Mouse (Mus musculus) embryonic facial prominence, embryonic 11.5 days (tissue): Measurements from ENCODE around the gene C2cd4c. TPM values are rescaled to one million over a fixed set of nuclear protein-coding genes. Genes with fewer than 3 reads are reported as not detected.

Source experiments
- ATAC-seq: fragments of 200-750 bp; cut with Nextera tagmentation; replicated peaks from 2 replicates; pipeline ENCODE4 v1.8.0; 2017; ENCODE audit warnings: low read depth; ENCODE audit not compliant: insufficient number of reproducible peaks, low FRiP score, low TSS enrichment
- DNase-seq: peaks from one replicate; pipeline ENCODE4 v3.0.0-alpha.2; 2015; ENCODE audit warnings: low spot score
- H3K27ac ChIP-seq: fragments of 300-500 bp; sonication (generic); replicated peaks from 2 replicates; pipeline ENCODE4 v1.5.1; 2014; ENCODE audit warnings: mild to moderate bottlenecking, low read depth, low read length, control low read depth
- H3K27me3 ChIP-seq: fragments of 300-500 bp; sonication (generic); 2 replicates; pipeline ENCODE4 v1.6.1; 2014; ENCODE audit warnings: mild to moderate bottlenecking, low read length, moderate library complexity, mixed read lengths; ENCODE audit not compliant: control insufficient read depth, insufficient read depth
- H3K36me3 ChIP-seq: fragments of 300-500 bp; sonication (generic); replicated peaks from 2 replicates; pipeline ENCODE4 v1.6.1; 2014; ENCODE audit warnings: low read depth, mild to moderate bottlenecking, low read length, moderate library complexity, mixed read lengths; ENCODE audit not compliant: control insufficient read depth, insufficient read depth
- H3K4me1 ChIP-seq: fragments of 300-500 bp; sonication (generic); 2 replicates; pipeline ENCODE4 v1.6.1; 2014; ENCODE audit warnings: low read length, mixed read lengths; ENCODE audit not compliant: control insufficient read depth, insufficient read depth
- H3K4me2 ChIP-seq: fragments of 300-500 bp; sonication (generic); 2 replicates; pipeline ENCODE4 v1.6.1; 2014; ENCODE audit warnings: low read depth, mild to moderate bottlenecking, control low read depth, low read length, moderate library complexity
- H3K4me3 ChIP-seq: fragments of 300-500 bp; sonication (generic); 2 replicates; pipeline ENCODE4 v1.5.1; 2014; ENCODE audit warnings: low read depth, low read length, control low read depth
- H3K9ac ChIP-seq: fragments of 300-500 bp; sonication (generic); replicated peaks from 2 replicates; pipeline ENCODE4 v1.6.1; 2014; ENCODE audit warnings: mild to moderate bottlenecking, control low read depth, low read length
- H3K9me3 ChIP-seq: fragments of 300-500 bp; sonication (generic); replicated peaks from 2 replicates; pipeline ENCODE4 v1.6.1; 2016; ENCODE audit warnings: mild to moderate bottlenecking, low read length, inconsistent platforms, mixed read lengths; ENCODE audit not compliant: control insufficient read depth
- WGBS: fragments of 180-500 bp; shearing (Covaris S2); extraction: QIAGEN DNeasy Blood & Tissue Kit; methylation state at CpG from one replicate; pipeline ENCODE4 v1.1.7; 2014; 5-methylcytosine and 5-hydroxymethylcytosine counted together
- polyA plus RNA-seq: library from polyadenylated mRNA; unstranded; fragments of >200 nt; fragmentation: Nextera tagmentation; extraction: Ambion mirVana; gene quantifications from 2 replicates; pipeline ENCODE4 v1.2.1, GENCODE M21; 2014

C2cd4c gene
- polyA plus RNA-seq, 1 experiment from 2014 or later, result 0.04 TPM

GRCm38 (mm10) chr10:79625398-79625797, 11.6 kb upstream of the C2cd4c start:
- Histone ChIP-seq H3K4me3 (no peak overlapping the region), H3K9me3 (no peaks in the 10 kb centered on the region), H3K4me1 (no peaks in the 10 kb centered on the region), H3K27ac (no peak overlapping the region), H3K27me3 (no peaks in the 10 kb centered on the region), H3K36me3 (no peaks in the 10 kb centered on the region), H3K4me2 (no peak overlapping the region), H3K9ac (no peak overlapping the region)
- ATAC-seq (no peak), DNase-seq (no peak)
- 75% methylated on average over 9 of the region's 9 CpGs for WGBS

- no peak overlapping the region for H3K4me3 ChIP-seq
- DNase-seq (no peak), ATAC-seq (no peak)
- H3K36me3 ChIP-seq, result no peaks in the 10 kb centered on the region
- no peaks in the 10 kb centered on the region for H3K4me1 ChIP-seq
- no peaks in the 10 kb centered on the region for H3K27me3 ChIP-seq
- no peak overlapping the region for H3K4me2 ChIP-seq
- 74% methylated on average over 12 of the region's 12 CpGs for WGBS
- H3K9ac ChIP-seq, result no peak overlapping the region
- H3K27ac ChIP-seq, result no peak overlapping the region
- no peaks in the 10 kb centered on the region for H3K9me3 ChIP-seq
These were observed 10.1 kb upstream of the C2cd4c start for GRCm38 (mm10) chr10:79623950-79624349.

- H3K36me3 ChIP-seq, result no peaks in the 10 kb centered on the region
- no peaks in the 10 kb centered on the region for H3K9me3 ChIP-seq
- peaks cover 4% of the 10 kb centered on the region; the same call in 1 of the 2 replicates for H3K4me1 ChIP-seq
- no peak overlapping the region for H3K4me2 ChIP-seq
- peaks cover 22% of the 10 kb centered on the region for H3K27me3 ChIP-seq
- 83% methylated on average over 5 of the region's 5 CpGs for WGBS
- ATAC-seq (no peak), DNase-seq (no peak)
- H3K9ac ChIP-seq, result no peak overlapping the region
- H3K27ac ChIP-seq, result no peak overlapping the region
- no peak overlapping the region for H3K4me3 ChIP-seq
These were observed 2.6 kb upstream of the C2cd4c start for GRCm38 (mm10) chr10:79616376-79616775.

DNA sequence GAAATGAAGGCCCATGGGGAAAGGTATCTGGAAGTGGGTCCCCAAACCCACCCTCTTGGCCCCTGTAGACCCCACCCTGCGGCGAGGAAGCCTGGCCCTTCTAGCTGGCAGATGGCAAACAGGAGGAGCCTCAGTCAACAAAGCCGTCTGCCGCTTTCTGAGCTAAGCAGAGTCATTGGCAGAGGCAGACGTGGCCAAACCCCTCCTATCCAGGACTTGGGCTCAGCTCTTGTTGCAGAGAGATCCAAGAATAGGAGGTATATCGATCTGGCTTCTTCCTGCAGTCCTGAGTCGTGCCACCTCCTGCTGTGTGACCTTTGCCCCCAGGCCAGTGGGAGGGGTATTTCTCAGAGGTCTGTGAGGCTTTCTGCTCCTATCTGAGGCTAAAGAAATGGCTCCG, 2.0 kb upstream of the C2cd4c start:
- no peak overlapping the region for H3K4me3 ChIP-seq
- ATAC-seq, result no peak
- no peak for DNase-seq
- no peak overlapping the region for H3K27ac ChIP-seq
- peaks cover 4% of the 10 kb centered on the region; the same call in 1 of the 2 replicates for H3K4me1 ChIP-seq
- peaks cover 26% of the 10 kb centered on the region for H3K27me3 ChIP-seq
- H3K9me3 ChIP-seq, result no peaks in the 10 kb centered on the region
- H3K4me2 ChIP-seq, result no peak overlapping the region
- H3K9ac ChIP-seq, result no peak overlapping the region
- WGBS, result 9% methylated on average over 8 of the region's 8 CpGs
- H3K36me3 ChIP-seq, result no peaks in the 10 kb centered on the region

DNA sequence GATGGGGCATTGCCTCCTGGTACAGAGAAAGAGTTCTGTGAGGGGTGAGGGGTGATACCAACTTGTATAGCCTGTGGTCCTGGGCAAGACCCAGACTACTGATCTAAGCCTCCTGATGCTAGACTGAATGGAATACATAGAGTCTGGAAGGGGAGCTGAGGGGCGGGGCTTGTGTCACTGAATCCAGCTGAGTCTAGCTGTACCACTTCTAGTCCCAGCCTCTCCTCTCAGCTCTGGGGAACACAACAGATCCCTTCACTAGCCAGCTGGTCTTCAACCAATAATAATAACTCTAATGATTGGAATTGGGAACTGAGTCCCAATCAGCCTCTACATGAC, 449 bp upstream of the C2cd4c start:
- Histone ChIP-seq H3K4me2 (peak overlapping the region; percentile 97), H3K36me3 (no peaks in the 10 kb centered on the region), H3K9ac (no peak overlapping the region), H3K4me1 (peaks cover 4% of the 10 kb centered on the region; the same call in 1 of the 2 replicates), H3K27me3 (peaks cover 26% of the 10 kb centered on the region), H3K27ac (no peak overlapping the region), H3K9me3 (no peaks in the 10 kb centered on the region), H3K4me3 (no peak overlapping the region; the same call in 1 of the 2 replicates)
- 54% methylated on average over 1 of the region's 1 CpGs for WGBS
- DNase-seq (no peak), ATAC-seq (peak; percentile 75; the same call in 1 of the 2 replicates)

DNA sequence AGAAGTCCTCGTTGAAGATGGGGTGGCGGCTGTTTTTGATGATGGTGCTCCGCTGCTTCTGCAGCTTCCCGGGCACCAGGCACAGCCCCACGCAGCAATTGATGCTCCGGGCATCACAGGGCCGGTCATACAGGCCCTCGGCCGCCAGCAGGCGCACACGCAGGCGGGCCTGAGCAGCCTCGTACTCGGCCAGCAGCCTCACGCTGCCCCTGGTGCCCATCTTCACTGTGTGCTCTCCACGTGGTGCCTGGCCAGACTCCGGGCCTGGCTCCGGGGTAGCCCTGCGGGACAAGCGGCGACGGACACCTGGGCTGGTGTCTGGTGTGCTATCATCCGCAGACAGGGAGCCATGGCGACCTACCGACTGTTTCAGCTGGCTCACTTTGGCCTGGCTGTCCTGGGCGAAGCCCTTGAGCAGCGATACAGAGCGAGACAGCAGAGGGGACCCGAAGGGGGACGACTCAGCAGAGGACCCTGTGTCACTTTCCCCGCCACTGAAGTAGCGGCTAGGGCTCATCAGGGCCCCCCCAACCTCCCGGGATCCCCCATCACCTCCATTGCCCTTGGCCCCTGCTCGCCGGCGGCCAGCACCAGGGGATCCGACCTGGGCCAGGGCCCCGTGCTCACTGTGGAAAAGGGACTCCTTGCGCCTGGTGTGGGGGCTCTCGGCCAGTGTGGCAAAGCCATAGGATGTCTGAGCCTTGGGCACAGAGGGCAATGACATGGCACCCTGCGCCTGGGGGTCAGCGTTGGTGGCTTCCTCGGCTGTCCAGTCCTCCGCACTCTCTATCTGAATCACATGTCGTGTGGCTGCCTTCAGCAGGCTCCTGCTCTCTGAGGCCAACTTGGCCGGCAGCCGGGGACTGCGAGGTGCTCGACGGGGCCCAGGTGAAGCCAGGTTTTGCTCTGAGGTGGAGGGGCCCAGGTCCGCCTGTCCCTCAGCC, 1.4 kb downstream of the C2cd4c start:
- H3K4me3 ChIP-seq, result 0 out of 2 replicates have a peak overlapping the region, but pooled peaks have one; percentile 0
- no peaks in the 10 kb centered on the region for H3K9me3 ChIP-seq
- peaks cover 4% of the 10 kb centered on the region; the same call in 1 of the 2 replicates for H3K4me1 ChIP-seq
- no peaks in the 10 kb centered on the region for H3K36me3 ChIP-seq
- peaks cover 26% of the 10 kb centered on the region for H3K27me3 ChIP-seq
- peak overlapping the region; percentile 28; the same call in 1 of the 2 replicates for H3K9ac ChIP-seq
- DNase-seq (peak; percentile 62), ATAC-seq (no peak)
- 9% methylated on average over 50 of the region's 51 CpGs for WGBS
- peak overlapping the region; percentile 35 for H3K4me2 ChIP-seq
- no peak overlapping the region for H3K27ac ChIP-seq

GRCm38 (mm10) chr10:79611296-79611695, 2.5 kb downstream of the C2cd4c start:
- WGBS, result 25% methylated on average over 5 of the region's 5 CpGs
- peaks cover 4% of the 10 kb centered on the region; the same call in 1 of the 2 replicates for H3K4me1 ChIP-seq
- ATAC-seq, result no peak
- no peak overlapping the region for H3K27ac ChIP-seq
- no peak overlapping the region for H3K4me2 ChIP-seq
- H3K4me3 ChIP-seq, result no peak overlapping the region
- H3K27me3 ChIP-seq, result peaks cover 26% of the 10 kb centered on the region
- no peaks in the 10 kb centered on the region for H3K36me3 ChIP-seq
- H3K9ac ChIP-seq, result no peak overlapping the region
- no peak for DNase-seq
- H3K9me3 ChIP-seq, result no peaks in the 10 kb centered on the region

DNA sequence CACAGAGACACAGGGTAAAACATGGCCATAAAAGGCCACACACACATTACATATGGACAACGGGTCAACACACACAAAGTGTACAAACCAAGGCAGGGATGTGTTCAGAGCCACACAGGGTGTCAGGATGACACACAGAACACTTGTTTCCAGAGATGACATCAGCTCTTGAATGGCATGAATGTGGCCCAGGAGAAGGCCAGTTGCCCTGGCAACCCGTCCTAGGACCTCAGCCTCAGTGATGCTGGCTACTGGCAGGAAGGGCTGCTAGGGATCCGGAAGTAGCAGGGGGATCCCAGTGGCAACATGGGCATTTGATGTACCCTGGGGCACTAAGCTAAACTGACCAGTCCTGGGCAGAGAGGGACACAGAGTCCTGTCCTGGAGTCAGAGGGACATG, 4.5 kb downstream of the C2cd4c start:
- Histone ChIP-seq H3K4me1 (peaks cover 4% of the 10 kb centered on the region; the same call in 1 of the 2 replicates), H3K9me3 (no peaks in the 10 kb centered on the region), H3K27me3 (peaks cover 26% of the 10 kb centered on the region), H3K9ac (no peak overlapping the region), H3K4me3 (no peak overlapping the region), H3K36me3 (no peaks in the 10 kb centered on the region), H3K4me2 (no peak overlapping the region), H3K27ac (no peak overlapping the region)
- DNase-seq (no peak), ATAC-seq (no peak)
- WGBS, result 79% methylated on average over 3 of the region's 3 CpGs
